Mouse (Mus musculus) forebrain, embryonic 11.5 days (tissue): ENCODE results near the gene Zpr1. TPM values are rescaled to one million over a fixed set of nuclear protein-coding genes. Genes with fewer than 3 reads are reported as not detected.
A peak's percentile ranks its signal among the peaks of the same experiment; 100 is the strongest.

ENCODE experiments used
- ATAC-seq: fragments of 200-750 bp; cut with Nextera tagmentation; replicated peaks from 2 replicates; pipeline ENCODE4 v1.8.0; 2017; ENCODE audit warnings: moderate TSS enrichment; ENCODE audit not compliant: low FRiP score
- DNase-seq: peaks from one replicate; pipeline ENCODE4 v3.0.0-alpha.2; 2017; ENCODE audit warnings: low spot score
- H3K27ac ChIP-seq: fragments of 300-500 bp; sonication (generic); 2 replicates; pipeline ENCODE4 v1.5.1; 2014; ENCODE audit warnings: low read depth, low read length
- H3K27me3 ChIP-seq: fragments of 300-500 bp; sonication (generic); 2 replicates; pipeline ENCODE4 v1.6.1; 2014; ENCODE audit warnings: mild to moderate bottlenecking, low read length, mixed read lengths; ENCODE audit not compliant: control insufficient read depth, insufficient read depth
- H3K36me3 ChIP-seq: fragments of 300-500 bp; sonication (generic); 2 replicates; pipeline ENCODE4 v1.6.1; 2014; ENCODE audit warnings: mild to moderate bottlenecking, low read length, moderate library complexity, mixed read lengths; ENCODE audit not compliant: control insufficient read depth, insufficient read depth
- H3K4me1 ChIP-seq: fragments of 300-500 bp; sonication (generic); replicated peaks from 2 replicates; pipeline ENCODE4 v1.6.1; 2014; ENCODE audit warnings: low read length, mixed read lengths; ENCODE audit not compliant: control insufficient read depth, insufficient read depth
- H3K4me2 ChIP-seq: fragments of 300-500 bp; sonication (generic); 2 replicates; pipeline ENCODE4 v1.6.1; 2014; ENCODE audit warnings: low read depth, mild to moderate bottlenecking, low read length, moderate library complexity, mixed read lengths; ENCODE audit not compliant: severe bottlenecking
- H3K4me3 ChIP-seq: fragments of 300-500 bp; sonication (generic); 2 replicates; pipeline ENCODE4 v1.5.1; 2014; ENCODE audit warnings: low read depth, low read length
- H3K9ac ChIP-seq: fragments of 300-500 bp; sonication (generic); 2 replicates; pipeline ENCODE4 v1.6.1; 2014; ENCODE audit warnings: low read length
- H3K9me3 ChIP-seq: fragments of 300-500 bp; sonication (generic); 2 replicates; pipeline ENCODE4 v1.6.1; 2016; ENCODE audit warnings: low read length, mixed read lengths; ENCODE audit not compliant: control insufficient read depth
- WGBS: fragments of 180-500 bp; shearing (Covaris S2); extraction: QIAGEN DNeasy Blood & Tissue Kit; methylation state at CpG from one replicate; pipeline ENCODE4 v1.1.7; 2014; 5-methylcytosine and 5-hydroxymethylcytosine counted together
- polyA plus RNA-seq: library from polyadenylated mRNA; unstranded; fragments of >200 nt; fragmentation: Nextera tagmentation; extraction: Ambion mirVana; gene quantifications from 2 replicates; pipeline ENCODE4 v1.2.1, GENCODE M21; 2014

The Zpr1 gene
- polyA plus RNA-seq = 58.6 and 61.4 TPM in 2 replicates

DNA sequence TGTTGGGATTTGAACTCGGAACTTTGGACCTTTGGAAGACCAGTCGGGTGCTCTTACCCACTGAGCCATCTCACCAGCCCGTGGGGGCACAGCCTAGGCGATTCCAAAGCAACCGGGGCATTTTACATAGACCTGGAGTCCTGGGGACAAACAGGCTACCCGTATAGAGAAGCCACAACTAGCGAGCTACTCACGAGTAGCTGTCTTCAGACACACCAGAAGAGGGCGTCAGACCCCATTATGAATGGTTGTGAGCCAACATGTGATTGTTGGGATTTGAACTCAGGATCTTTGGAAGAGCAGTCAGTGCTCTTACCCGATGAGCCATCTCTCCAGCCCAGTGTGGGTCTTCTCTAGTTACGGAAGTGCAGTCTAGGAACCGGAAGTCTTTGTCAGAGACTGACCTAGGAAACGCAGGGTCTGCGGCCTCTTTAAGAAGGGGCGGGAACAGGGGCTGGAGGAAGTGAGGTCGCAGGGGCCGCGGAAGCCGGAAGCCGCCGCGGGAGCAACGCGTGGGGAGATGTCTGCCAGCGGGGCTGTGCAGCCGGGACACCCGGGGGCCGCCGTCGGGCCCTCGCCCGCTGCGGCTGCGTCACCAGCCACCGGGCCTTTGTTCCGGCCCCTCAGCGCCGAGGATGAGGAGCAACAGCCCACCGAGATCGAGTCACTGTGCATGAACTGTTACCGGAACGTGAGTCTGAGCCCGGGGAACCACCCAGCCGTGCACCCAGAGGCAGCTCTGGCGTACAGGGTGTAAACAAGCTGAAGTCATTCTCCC lies at the start of gene Zpr1:
Zpr1 (plus strand) TSS at position 388 of the 778 bp plus-strand sequence.
- ATAC-seq (peak; percentile 95), DNase-seq (peak; percentile 91)
- Histone ChIP-seq H3K27me3 (peaks cover 3% of the 10 kb centered on the region; the same call in 1 of the 2 replicates), H3K36me3 (peaks cover 3% of the 10 kb centered on the region; the same call in 1 of the 2 replicates), H3K9ac (peak within 1 kb of the TSS; percentile 69), H3K9me3 (no peaks in the 10 kb centered on the region), H3K4me1 (peaks cover 9% of the 10 kb centered on the region; the same call in 1 of the 2 replicates), H3K4me2 (peak within 1 kb of the TSS; percentile 92), H3K4me3 (peak within 1 kb of the TSS; percentile 80), H3K27ac (no peak within 1 kb of the TSS)
- WGBS = 5% methylated on average over 45 of the region's 45 CpGs

DNA sequence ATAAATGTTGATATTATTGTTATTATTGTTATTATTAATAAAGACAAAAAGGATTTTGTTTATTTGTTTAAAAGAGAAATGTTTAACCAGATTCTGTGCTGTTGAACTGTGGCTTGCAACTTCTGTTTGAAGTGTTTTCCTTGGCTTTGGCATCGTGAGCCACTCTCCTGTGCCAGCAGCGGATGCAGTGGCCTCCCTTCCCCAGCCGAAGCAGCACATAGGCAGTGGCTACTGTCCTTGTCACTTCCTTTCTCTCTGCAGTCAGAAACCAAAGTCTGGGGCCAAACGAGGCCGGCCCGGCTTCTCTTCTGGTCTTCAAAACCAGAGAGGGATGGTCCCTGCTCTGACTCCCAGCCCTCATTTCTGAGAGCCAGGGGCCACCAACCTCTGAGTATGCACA lies 49.8 kb upstream of the Zpr1 start:
- H3K27ac ChIP-seq = no peak overlapping the region
- no peaks in the 10 kb centered on the region for H3K9me3 ChIP-seq
- no peak for DNase-seq
- no peak overlapping the region for H3K4me3 ChIP-seq
- no peak for ATAC-seq
- H3K27me3 ChIP-seq = no peaks in the 10 kb centered on the region
- H3K36me3 ChIP-seq = no peaks in the 10 kb centered on the region
- no peak overlapping the region for H3K9ac ChIP-seq
- no peak overlapping the region for H3K4me2 ChIP-seq
- WGBS = 88% methylated on average over 6 of the region's 6 CpGs
- no peaks in the 10 kb centered on the region for H3K4me1 ChIP-seq

DNA sequence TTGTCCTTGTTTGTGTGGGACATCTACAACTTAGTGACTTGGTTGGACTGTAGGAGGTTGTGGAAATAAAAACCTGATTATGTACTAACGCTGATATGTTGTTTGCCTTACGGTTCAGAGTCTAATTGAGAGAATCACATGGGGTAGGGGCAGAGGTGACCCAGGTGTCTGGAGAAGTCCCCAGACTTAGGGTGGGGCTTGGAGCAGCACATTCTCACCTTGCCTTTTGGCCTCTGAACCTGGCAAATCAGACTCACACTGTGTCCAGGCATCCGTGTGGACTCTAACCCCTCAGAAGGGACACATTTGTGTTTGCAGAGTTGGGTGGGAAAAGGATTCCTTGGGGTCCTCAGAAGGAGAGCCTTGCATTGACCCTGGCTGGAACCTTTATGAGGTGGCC lies 48.8 kb upstream of the Zpr1 start:
- ATAC-seq = no peak
- Histone ChIP-seq H3K27ac (no peak overlapping the region), H3K27me3 (no peaks in the 10 kb centered on the region), H3K9me3 (no peaks in the 10 kb centered on the region), H3K36me3 (no peaks in the 10 kb centered on the region), H3K4me1 (no peaks in the 10 kb centered on the region), H3K4me2 (no peak overlapping the region), H3K4me3 (no peak overlapping the region), H3K9ac (no peak overlapping the region)
- no peak for DNase-seq
- 83% methylated on average over 3 of the region's 3 CpGs for WGBS

DNA sequence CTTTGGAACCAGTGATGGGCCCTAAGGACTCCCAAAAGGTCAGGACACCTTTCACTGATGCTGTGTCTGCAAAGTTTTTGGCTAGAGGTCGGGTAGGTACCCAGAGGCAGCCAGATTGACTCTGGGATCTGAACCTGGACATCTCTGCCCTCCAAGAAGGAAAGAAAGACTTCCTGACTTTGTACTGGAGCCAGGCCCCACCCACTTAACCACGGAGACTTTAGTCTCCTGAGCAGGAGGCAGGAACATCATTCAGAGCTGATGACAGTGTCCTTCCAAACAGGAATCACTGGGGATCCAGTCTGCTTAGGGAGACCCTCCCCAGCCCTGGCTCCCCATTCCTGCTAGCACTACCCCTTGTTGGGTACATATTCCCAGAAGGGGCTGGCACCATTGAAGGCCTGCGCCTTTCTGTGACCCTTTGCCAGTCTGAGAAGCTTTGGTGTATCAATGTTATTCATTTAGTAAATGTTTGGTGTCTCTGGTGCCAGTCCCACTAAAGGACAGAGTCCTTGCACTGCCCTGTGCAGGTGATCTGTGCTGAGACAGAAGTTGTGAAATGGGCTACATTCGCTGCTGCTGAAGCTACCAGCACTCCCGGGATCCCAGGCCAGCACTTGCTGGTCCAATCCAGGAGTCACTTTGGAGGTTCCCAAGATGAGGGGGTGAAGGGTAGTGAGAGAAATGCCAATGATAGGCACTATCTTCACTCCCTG lies 47.8 kb upstream of the Zpr1 start:
- H3K4me1 ChIP-seq = no peaks in the 10 kb centered on the region; the same call in 1 of the 2 replicates
- WGBS = 71% methylated on average over 5 of the region's 5 CpGs

DNA sequence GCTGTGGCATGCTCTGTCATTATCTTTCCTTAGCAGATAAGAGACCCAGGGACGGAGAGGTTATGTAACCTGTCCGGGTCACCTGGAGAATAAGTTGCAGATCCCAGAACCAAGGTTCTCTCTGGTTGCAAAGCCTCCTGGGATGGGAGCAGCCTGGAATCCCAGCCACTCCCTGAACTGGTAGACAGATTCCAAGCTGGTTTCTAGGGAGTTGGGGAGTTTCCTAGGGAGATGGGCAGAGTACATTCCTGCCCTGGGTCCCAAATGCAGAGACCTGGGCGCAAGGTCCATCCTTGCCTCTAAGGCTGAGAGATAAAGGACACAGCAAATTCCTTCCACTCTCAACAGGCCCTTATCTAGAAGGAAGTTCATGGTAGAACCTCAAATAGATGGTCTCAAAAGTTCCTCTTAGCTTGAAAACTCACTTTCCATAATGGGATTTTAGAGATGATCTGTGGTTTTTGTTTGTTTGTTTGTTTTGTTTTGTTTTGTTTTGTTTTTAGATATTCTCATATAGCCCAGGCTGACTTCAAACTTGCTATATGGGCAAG lies 45.7 kb upstream of the Zpr1 start:
- H3K9ac ChIP-seq = no peak overlapping the region
- 92% methylated on average over 3 of the region's 3 CpGs for WGBS
- H3K9me3 ChIP-seq = no peaks in the 10 kb centered on the region
- no peaks in the 10 kb centered on the region for H3K27me3 ChIP-seq
- no peak for ATAC-seq
- H3K36me3 ChIP-seq = no peaks in the 10 kb centered on the region
- DNase-seq = no peak
- H3K4me3 ChIP-seq = no peak overlapping the region
- H3K4me1 ChIP-seq = peaks cover 5% of the 10 kb centered on the region; the same call in 1 of the 2 replicates
- H3K4me2 ChIP-seq = no peak overlapping the region
- no peak overlapping the region for H3K27ac ChIP-seq

More for the DNA sequence above, 47.8 kb upstream of the Zpr1 start:
- Histone ChIP-seq H3K27me3 (no peaks in the 10 kb centered on the region), H3K27ac (no peak overlapping the region), H3K4me2 (no peak overlapping the region), H3K9me3 (no peaks in the 10 kb centered on the region), H3K36me3 (no peaks in the 10 kb centered on the region), H3K9ac (no peak overlapping the region), H3K4me3 (no peak overlapping the region)
- DNase-seq (no peak), ATAC-seq (no peak)

DNA sequence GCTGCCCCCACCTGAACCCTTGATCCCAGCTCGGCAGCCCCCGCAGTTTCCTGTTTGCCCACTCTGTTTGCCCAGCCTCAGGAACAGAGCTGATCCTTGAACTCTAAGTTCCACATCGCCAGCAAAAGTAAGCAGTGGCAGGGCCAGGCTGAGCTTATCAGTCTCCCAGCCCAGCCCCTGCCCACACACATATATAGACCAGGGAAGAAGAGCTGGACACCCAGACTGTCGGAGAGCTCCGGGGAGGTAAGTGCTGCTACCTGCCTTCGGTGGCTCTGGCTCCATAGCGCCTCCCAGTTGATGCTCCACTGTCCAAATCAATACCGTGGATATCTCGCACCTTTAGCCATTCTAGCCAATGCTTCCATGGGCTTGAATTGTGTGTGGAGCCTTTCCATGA lies 44.4 kb upstream of the Zpr1 start, which contains the start of gene Apoa1:
Apoa1 (plus strand) TSS at position 90 of the 400 bp plus-strand sequence.
- WGBS = 64% methylated on average over 9 of the region's 9 CpGs
- Histone ChIP-seq H3K4me2 (no peak within 1 kb of the TSS), H3K36me3 (no peaks in the 10 kb centered on the region), H3K27me3 (no peaks in the 10 kb centered on the region), H3K9ac (no peak within 1 kb of the TSS), H3K4me3 (no peak within 1 kb of the TSS), H3K27ac (no peak within 1 kb of the TSS), H3K9me3 (no peaks in the 10 kb centered on the region), H3K4me1 (peaks cover 5% of the 10 kb centered on the region; the same call in 1 of the 2 replicates)
- ATAC-seq (no peak), DNase-seq (no peak)

DNA sequence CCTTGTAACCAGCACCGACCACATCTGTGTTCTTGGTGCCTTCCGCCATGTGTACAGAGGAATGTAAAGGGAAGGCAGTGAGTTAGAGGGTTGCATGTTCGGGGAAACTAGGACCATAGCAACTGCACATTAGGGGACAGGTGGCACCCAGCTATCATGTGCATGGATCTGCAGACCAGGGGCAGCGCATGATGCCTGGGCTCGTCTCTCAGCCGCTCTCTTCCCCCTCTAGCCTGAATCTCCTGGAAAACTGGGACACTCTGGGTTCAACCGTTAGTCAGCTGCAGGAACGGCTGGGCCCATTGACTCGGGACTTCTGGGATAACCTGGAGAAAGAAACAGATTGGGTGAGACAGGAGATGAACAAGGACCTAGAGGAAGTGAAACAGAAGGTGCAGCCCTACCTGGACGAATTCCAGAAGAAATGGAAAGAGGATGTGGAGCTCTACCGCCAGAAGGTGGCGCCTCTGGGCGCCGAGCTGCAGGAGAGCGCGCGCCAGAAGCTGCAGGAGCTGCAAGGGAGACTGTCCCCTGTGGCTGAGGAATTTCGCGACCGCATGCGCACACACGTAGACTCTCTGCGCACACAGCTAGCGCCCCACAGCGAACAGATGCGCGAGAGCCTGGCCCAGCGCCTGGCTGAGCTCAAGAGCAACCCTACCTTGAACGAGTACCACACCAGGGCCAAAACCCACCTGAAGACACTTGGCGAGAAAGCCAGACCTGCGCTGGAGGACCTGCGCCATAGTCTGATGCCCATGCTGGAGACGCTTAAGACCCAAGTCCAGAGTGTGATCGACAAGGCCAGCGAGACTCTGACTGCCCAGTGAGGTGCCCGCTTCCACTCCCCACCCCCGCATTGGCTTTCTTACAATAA lies 43.1 kb upstream of the Zpr1 start:
- no peak overlapping the region for H3K27ac ChIP-seq
- WGBS = 15% methylated on average over 37 of the region's 37 CpGs
- H3K9ac ChIP-seq = peak overlapping the region; percentile 45
- peaks cover 5% of the 10 kb centered on the region; the same call in 1 of the 2 replicates for H3K4me1 ChIP-seq
- no peaks in the 10 kb centered on the region for H3K36me3 ChIP-seq
- no peaks in the 10 kb centered on the region for H3K9me3 ChIP-seq
- DNase-seq = peak; percentile 89
- H3K4me3 ChIP-seq = peak overlapping the region; percentile 22
- H3K4me2 ChIP-seq = peak overlapping the region; percentile 49
- no peaks in the 10 kb centered on the region for H3K27me3 ChIP-seq
- peak; percentile 90 for ATAC-seq
